Mouse (Mus musculus): ENCODE data around the gene Aip.

GRCm38 (mm10) chr19:4100718-4101261 is 24.9 kb downstream of the Aip start:
- no peak for TF ChIP-seq ZNF384 (IDR thresholded peaks at IDR 0.05; ENCODE audit: low read depth, low read length)
- TF ChIP-seq ZC3H11A (IDR thresholded peaks at IDR 0.05; ENCODE audit: borderline replicate concordance, low read depth, low read length), result no peak
- TF ChIP-seq MAFK (IDR thresholded peaks at IDR 0.05; ENCODE audit: insufficient read depth, low read depth, low read length), result no peak
